Mouse (Mus musculus) thymus, adult 2 months (tissue): Measurements from ENCODE around the gene Gm3415.

Source experiments
- CTCF ChIP-seq: fragments of 200-500 bp; IDR thresholded peaks from 2 replicates; pipeline ENCODE4 v1.5.1; 2012; ENCODE audit warnings: mild to moderate bottlenecking, control low read depth, low read length, moderate library complexity, borderline replicate concordance; ENCODE audit not compliant: control insufficient read depth, poor library complexity, insufficient read depth; ENCODE audit errors: extremely low read depth
- POLR2A ChIP-seq: fragments of 200-500 bp; IDR thresholded peaks from 2 replicates; pipeline ENCODE4 v1.6.1; 2012; ENCODE audit warnings: mild to moderate bottlenecking, low read length, control low read depth, moderate library complexity; ENCODE audit not compliant: control insufficient read depth, poor library complexity, insufficient read depth; ENCODE audit errors: extremely low read depth

- no peak for TF ChIP-seq CTCF
- TF ChIP-seq POLR2A = no peak
Measured at GRCm38 (mm10) chr5:146606221-146606620, 50.3 kb downstream of the Gm3415 start.
